Mouse (Mus musculus) liver, embryonic 14.5 days (tissue): Measurements from ENCODE around the gene Tmem184b. TPM values are rescaled to one million over a fixed set of nuclear protein-coding genes. Genes with fewer than 3 reads are reported as not detected.

Source experiments
- ATAC-seq: fragments of 200-750 bp; cut with Nextera tagmentation; 2 replicates; pipeline ENCODE4 v1.8.0; 2017; ENCODE audit warnings: moderate number of reproducible peaks, mild to moderate bottlenecking, moderate library complexity; ENCODE audit not compliant: insufficient read depth
- DNase-seq, 3 experiments: peaks; one replicate each; pipeline ENCODE4 v3.0.0-alpha.2; 2012 to 2013; ENCODE audit warnings: low read depth in 3 of 3, low spot score in 3 of 3
- H3K27ac ChIP-seq: fragments of 300-500 bp; sonication (generic); 2 replicates; pipeline ENCODE4 v1.5.1; 2014; ENCODE audit warnings: moderate library complexity, mild to moderate bottlenecking, control low read depth, inconsistent platforms
- H3K27me3 ChIP-seq: fragments of 300-500 bp; sonication (generic); 2 replicates; pipeline ENCODE4 v1.6.1; 2014; ENCODE audit warnings: mild to moderate bottlenecking, low read length, moderate library complexity; ENCODE audit not compliant: control insufficient read depth, insufficient read depth
- H3K36me3 ChIP-seq: fragments of 300-500 bp; sonication (generic); replicated peaks from 2 replicates; pipeline ENCODE4 v1.6.1; 2014; ENCODE audit warnings: low read depth; ENCODE audit not compliant: control insufficient read depth, insufficient read depth
- H3K4me1 ChIP-seq, 2 experiments: fragments of 200-500 bp in 1 of 2; fragments of 300-500 bp in 1 of 2; sonication (generic) in 1 of 2; replicated peaks; 2 replicates each; pipeline ENCODE4 v1.6.1; 2012 to 2014; ENCODE audit warnings: antibody characterized with exemption in 1 of 2, inconsistent platforms in 1 of 2, low read length in 1 of 2; ENCODE audit not compliant: control insufficient read depth in 2 of 2, insufficient read depth in 2 of 2
- H3K4me2 ChIP-seq: fragments of 300-500 bp; sonication (generic); 2 replicates; pipeline ENCODE4 v1.6.1; 2014; ENCODE audit warnings: low read depth, mild to moderate bottlenecking, control low read depth, moderate library complexity
- H3K4me3 ChIP-seq, 2 experiments: fragments of 200-500 bp in 1 of 2; fragments of 300-500 bp in 1 of 2; sonication (generic) in 1 of 2; 2 replicates each; pipeline ENCODE4 v1.5.1; 2012 to 2014; ENCODE audit warnings: low read depth in 2 of 2, low read length in 2 of 2, mild to moderate bottlenecking in 2 of 2, control low read depth in 1 of 2, inconsistent platforms in 1 of 2, moderate library complexity in 1 of 2; ENCODE audit not compliant: insufficient read depth in 1 of 2
- H3K9ac ChIP-seq: fragments of 300-500 bp; sonication (generic); replicated peaks from 2 replicates; pipeline ENCODE4 v1.6.1; 2014; ENCODE audit warnings: mild to moderate bottlenecking, control low read depth, moderate library complexity
- H3K9me3 ChIP-seq: fragments of 300-500 bp; sonication (generic); 2 replicates; pipeline ENCODE4 v1.6.1; 2016; ENCODE audit warnings: low read length, mixed read lengths; ENCODE audit not compliant: control insufficient read depth
- CTCF ChIP-seq: IDR thresholded peaks from 2 replicates; pipeline ENCODE4 v1.5.1; 2016; ENCODE audit warnings: antibody characterized with exemption, low read depth, control low read depth
- EP300 ChIP-seq: IDR thresholded peaks from 2 replicates; pipeline ENCODE4 v1.6.1; 2016; ENCODE audit warnings: antibody characterized with exemption, low read depth
- WGBS: fragments of 180-500 bp; shearing (Covaris S2); extraction: QIAGEN DNeasy Blood & Tissue Kit; methylation state at CpG from one replicate; pipeline ENCODE4 v1.1.7; 2014; ENCODE audit not compliant: insufficient replicate concordance; 5-methylcytosine and 5-hydroxymethylcytosine counted together
- microRNA counts: library from miRNA; unstranded; fragments of <30 nt; microRNA quantifications from one replicate; lab custom pipeline; 2016
- microRNA-seq: library from miRNA; unstranded; fragments of <30 nt; microRNA quantifications from one replicate; pipeline ENCODE4, GENCODE M21; 2016
- polyA plus RNA-seq, 2 experiments: library from polyadenylated mRNA; depleted of rRNA in 1 of 2; stranded (reverse) in 1 of 2; unstranded in 1 of 2; fragments of >200 nt; fragmentation: Nextera tagmentation in 1 of 2; extraction: Ambion mirVana in 1 of 2; gene quantifications; 2 replicates each; pipeline versions ENCODE4 v1.2.1 to v1.2.3; 2012 to 2014

Tmem184b gene
- polyA plus RNA-seq, 2 experiments = 5.7 to 7.2 TPM

- 35% methylated on average over 11 of the region's 11 CpGs for WGBS
- no peak for ATAC-seq
- Histone ChIP-seq H3K27me3 (no peaks in the 10 kb centered on the region), H3K27ac (peak overlapping the region; percentile 44), H3K4me1 (peaks cover 24 to 53% of the 10 kb centered on the region in 2 experiments), H3K4me2 (no peak overlapping the region; the same call in 1 of the 2 replicates), H3K9ac (peak overlapping the region; percentile 12; the same call in 1 of the 2 replicates), H3K9me3 (no peaks in the 10 kb centered on the region), H3K4me3 (no peak overlapping the region), H3K36me3 (no peaks in the 10 kb centered on the region)
- no peak for DNase-seq
- TF ChIP-seq EP300 (no peak), CTCF (no peak)
Observed at GRCm38 (mm10) chr15:79322281-79322990, 80.9 kb downstream of the Tmem184b start.

- WGBS = 12% methylated on average over 5 of the region's 5 CpGs
- Histone ChIP-seq H3K27ac (peak overlapping the region; percentile 1; the same call in 1 of the 2 replicates), H3K9ac (no peak overlapping the region), H3K27me3 (no peaks in the 10 kb centered on the region), H3K4me2 (peak overlapping the region; percentile 4; the same call in 1 of the 2 replicates), H3K4me3 (no peak overlapping the region), H3K36me3 (no peaks in the 10 kb centered on the region), H3K4me1 (peaks cover 19 to 47% of the 10 kb centered on the region in 2 experiments), H3K9me3 (no peaks in the 10 kb centered on the region)
- ATAC-seq (peak; percentile 65), DNase-seq (no peak)
- TF ChIP-seq CTCF = no peak
- TF ChIP-seq EP300 = 0 out of 2 replicates have a peak, but pooled peaks have one; percentile 40
Observed at GRCm38 (mm10) chr15:79321733-79322190, 81.6 kb downstream of the Tmem184b start.

- no peak overlapping the region for H3K4me2 ChIP-seq
- peaks cover 3% of the 10 kb centered on the region; the same call in 1 of the 2 replicates for H3K36me3 ChIP-seq
- H3K4me1 ChIP-seq = no peaks in the 10 kb centered on the region
- H3K4me3 ChIP-seq = no peak overlapping the region
- H3K27ac ChIP-seq = no peak overlapping the region
- TF ChIP-seq CTCF (no peak), EP300 (no peak)
- H3K27me3 ChIP-seq = no peaks in the 10 kb centered on the region
- 87% methylated on average over 8 of the region's 8 CpGs for WGBS
- no peak for ATAC-seq
- no peaks in the 10 kb centered on the region for H3K9me3 ChIP-seq
- DNase-seq = no peak
- H3K9ac ChIP-seq = no peak overlapping the region
Observed at GRCm38 (mm10) chr15:79313848-79314369, 89.5 kb downstream of the Tmem184b start.

MicroRNA genes within 50 kb of the gene (microRNA counts, 519-probe panel; counts per million panel counts)
- 69.9 counts per million for microRNA mmu-miR-1943 (lab: Ali Mortazavi, UCI)

Small RNAs within 50 kb of the gene (microRNA-seq; reads per million reads assigned to microRNA genes)
- gene Mir1943 = 2.1 reads per million

Other genes starting within 250 kb of the Tmem184b start
- 0.12 and 0.24 TPM in 2 replicates for gene Sox10, start 238.3 kb downstream of the Tmem184b start, polyA plus RNA-seq (2012; rRNA removed)
- 0.14 TPM in 1 of 2 replicates, not detected in the other for gene Sox10, start 238.3 kb downstream of the Tmem184b start, polyA plus RNA-seq (2014; fragmentation: Nextera tagmentation; extraction: Ambion mirVana)
- 9.1 and 12.4 TPM in 2 replicates for gene Pick1, start 174.4 kb downstream of the Tmem184b start, polyA plus RNA-seq (2012; rRNA removed)
- 3.5 and 4.2 TPM in 2 replicates for gene Pick1, start 174.4 kb downstream of the Tmem184b start, polyA plus RNA-seq (2014; fragmentation: Nextera tagmentation; extraction: Ambion mirVana)
- gene Gm49486, start 174.2 kb downstream of the Tmem184b start, polyA plus RNA-seq (2012; rRNA removed) = 0.04 and 0.06 TPM in 2 replicates
- gene Gm49486, start 174.2 kb downstream of the Tmem184b start, polyA plus RNA-seq (2014; fragmentation: Nextera tagmentation; extraction: Ambion mirVana) = not detected in 2 replicates
- not detected in 2 replicates for gene Slc16a8, start 148.8 kb downstream of the Tmem184b start, polyA plus RNA-seq (2012; rRNA removed)
- gene Slc16a8, start 148.8 kb downstream of the Tmem184b start, polyA plus RNA-seq (2014; fragmentation: Nextera tagmentation; extraction: Ambion mirVana) = not detected in 2 replicates
- 3.9 and 7.9 TPM in 2 replicates for gene Baiap2l2, start 118.0 kb downstream of the Tmem184b start, polyA plus RNA-seq (2012; rRNA removed)
- gene Baiap2l2, start 118.0 kb downstream of the Tmem184b start, polyA plus RNA-seq (2014; fragmentation: Nextera tagmentation; extraction: Ambion mirVana) = 1.2 and 1.9 TPM in 2 replicates
- gene Pla2g6, start 75.2 kb downstream of the Tmem184b start, polyA plus RNA-seq (2012; rRNA removed) = 10.5 and 11.8 TPM in 2 replicates
- gene Pla2g6, start 75.2 kb downstream of the Tmem184b start, polyA plus RNA-seq (2014; fragmentation: Nextera tagmentation; extraction: Ambion mirVana) = 7.9 and 9.9 TPM in 2 replicates
- gene Maff, start 56.9 kb downstream of the Tmem184b start, polyA plus RNA-seq (2012; rRNA removed) = 1.8 TPM in 2 replicates
- 0.80 and 1.1 TPM in 2 replicates for gene Maff, start 56.9 kb downstream of the Tmem184b start, polyA plus RNA-seq (2014; fragmentation: Nextera tagmentation; extraction: Ambion mirVana)
- gene Csnk1e, start 52.0 kb upstream of the Tmem184b start, polyA plus RNA-seq (2012; rRNA removed) = 9.5 and 9.8 TPM in 2 replicates
- 3.7 and 5.5 TPM in 2 replicates for gene Csnk1e, start 52.0 kb upstream of the Tmem184b start, polyA plus RNA-seq (2014; fragmentation: Nextera tagmentation; extraction: Ambion mirVana)
- gene Kcnj4, start 101.7 kb upstream of the Tmem184b start, polyA plus RNA-seq (2012; rRNA removed) = not detected in 2 replicates
- not detected in 2 replicates for gene Kcnj4, start 101.7 kb upstream of the Tmem184b start, polyA plus RNA-seq (2014; fragmentation: Nextera tagmentation; extraction: Ambion mirVana)
- gene Kdelr3, start 112.8 kb upstream of the Tmem184b start, polyA plus RNA-seq (2012; rRNA removed) = 2.3 and 2.6 TPM in 2 replicates
- 3.2 TPM in 2 replicates for gene Kdelr3, start 112.8 kb upstream of the Tmem184b start, polyA plus RNA-seq (2014; fragmentation: Nextera tagmentation; extraction: Ambion mirVana)
- gene Ddx17, start 143.2 kb upstream of the Tmem184b start, polyA plus RNA-seq (2012; rRNA removed) = 71.4 and 104 TPM in 2 replicates
- gene Ddx17, start 143.2 kb upstream of the Tmem184b start, polyA plus RNA-seq (2014; fragmentation: Nextera tagmentation; extraction: Ambion mirVana) = 13.9 and 19.0 TPM in 2 replicates
- 0.22 and 0.40 TPM in 2 replicates for gene Dmc1, start 201.5 kb upstream of the Tmem184b start, polyA plus RNA-seq (2012; rRNA removed)
- gene Dmc1, start 201.5 kb upstream of the Tmem184b start, polyA plus RNA-seq (2014; fragmentation: Nextera tagmentation; extraction: Ambion mirVana) = 0.32 TPM in 2 replicates